Mouse (Mus musculus): ENCODE data around the gene Eloa. TPM values are rescaled to one million over a fixed set of nuclear protein-coding genes. Genes with fewer than 3 reads are reported as not detected.
"Not testable (repeated sequence)": the region's sequence is repeated elsewhere in the genome, so short reads cannot be mapped to it uniquely, and the experiment has no call there.

The Eloa gene
- polyA plus RNA-seq, 1 experiment: 1.5 TPM

DNA sequence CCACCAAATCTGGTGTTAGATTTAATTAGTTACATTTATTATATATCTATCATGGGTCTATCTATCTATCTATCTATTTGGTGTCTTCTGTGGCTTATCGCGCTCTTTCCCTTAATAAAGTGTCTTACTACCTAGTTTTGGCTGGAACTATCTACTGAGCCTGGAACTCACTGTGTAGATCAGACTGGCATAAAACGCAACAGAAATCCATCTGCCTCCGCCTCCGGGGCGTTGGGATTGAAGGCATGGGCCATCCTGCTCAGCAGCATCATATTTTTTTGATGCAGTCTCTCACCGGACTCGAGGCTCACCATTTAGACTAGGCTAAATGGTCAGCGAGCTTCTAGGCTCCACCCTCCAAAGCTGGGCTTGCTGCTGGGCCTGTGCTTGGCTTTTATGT lies 33.8 kb downstream of the Eloa start:
- H3K4me3 ChIP-seq (replicated peaks): peak overlapping the region; percentile 100
- H3K4me1 ChIP-seq (ENCODE audit: control insufficient read depth): peaks cover 54% of the 10 kb centered on the region
- peaks cover 36% of the 10 kb centered on the region for H3K36me3 ChIP-seq (ENCODE audit: control insufficient read depth)
- no peak for TF ChIP-seq GATA1 (IDR thresholded peaks at IDR 0.05; ENCODE audit: low read length)
- no peak for TF ChIP-seq TAL1 (IDR thresholded peaks at IDR 0.05; ENCODE audit: low read length)
- peaks cover 5% of the 10 kb centered on the region for H3K9me3 ChIP-seq (ENCODE audit: control insufficient read depth, low read length)
- H3K27me3 ChIP-seq (ENCODE audit: control insufficient read depth): no peaks in the 10 kb centered on the region

- peaks cover 42% of the 10 kb centered on the region for H3K36me3 ChIP-seq (ENCODE audit: control insufficient read depth)
- TF ChIP-seq GATA1 (IDR thresholded peaks at IDR 0.05; ENCODE audit: low read length): no peak
- no peak for TF ChIP-seq TAL1 (IDR thresholded peaks at IDR 0.05; ENCODE audit: low read length)
- H3K4me3 ChIP-seq (replicated peaks): peak within 1 kb of the TSS; percentile 100
- H3K27me3 ChIP-seq (ENCODE audit: control insufficient read depth): no peaks in the 10 kb centered on the region
- peaks cover 5% of the 10 kb centered on the region for H3K9me3 ChIP-seq (ENCODE audit: control insufficient read depth, low read length)
- peaks cover 55% of the 10 kb centered on the region for H3K4me1 ChIP-seq (ENCODE audit: control insufficient read depth)
Measured at GRCm38 (mm10) chr4:135986943-135987710, 34.4 kb downstream of the Eloa start, which contains the start of gene Pithd1. Gene Pithd1 (minus strand): TSS chr4:135987264.

- H3K4me1 ChIP-seq (ENCODE audit: control insufficient read depth): peaks cover 58% of the 10 kb centered on the region
- H3K9me3 ChIP-seq (ENCODE audit: control insufficient read depth, low read length): peaks cover under 1% of the 10 kb centered on the region; the same call in 1 of the 2 replicates
- no peaks in the 10 kb centered on the region for H3K27me3 ChIP-seq (ENCODE audit: control insufficient read depth)
- H3K4me3 ChIP-seq (replicated peaks): peak overlapping the region; percentile 100
- no peak for TF ChIP-seq TAL1 (IDR thresholded peaks at IDR 0.05; ENCODE audit: low read length)
- TF ChIP-seq GATA1 (IDR thresholded peaks at IDR 0.05; ENCODE audit: low read length): no peak
- peaks cover 49% of the 10 kb centered on the region for H3K36me3 ChIP-seq (ENCODE audit: control insufficient read depth)
Measured at GRCm38 (mm10) chr4:135986301-135986942, 35.1 kb downstream of the Eloa start.

GRCm38 (mm10) chr4:135985769-135986168 lies 35.8 kb downstream of the Eloa start:
- TF ChIP-seq TAL1 (IDR thresholded peaks at IDR 0.05; ENCODE audit: low read length) (no peak), GATA1 (IDR thresholded peaks at IDR 0.05; ENCODE audit: low read length) (no peak)
- Histone ChIP-seq H3K9me3 (ENCODE audit: control insufficient read depth, low read length) (no peaks in the 10 kb centered on the region), H3K36me3 (ENCODE audit: control insufficient read depth) (peaks cover 55% of the 10 kb centered on the region), H3K27me3 (ENCODE audit: control insufficient read depth) (no peaks in the 10 kb centered on the region), H3K4me3 (replicated peaks) (peak overlapping the region; percentile 100), H3K4me1 (ENCODE audit: control insufficient read depth) (peaks cover 58% of the 10 kb centered on the region)

DNA sequence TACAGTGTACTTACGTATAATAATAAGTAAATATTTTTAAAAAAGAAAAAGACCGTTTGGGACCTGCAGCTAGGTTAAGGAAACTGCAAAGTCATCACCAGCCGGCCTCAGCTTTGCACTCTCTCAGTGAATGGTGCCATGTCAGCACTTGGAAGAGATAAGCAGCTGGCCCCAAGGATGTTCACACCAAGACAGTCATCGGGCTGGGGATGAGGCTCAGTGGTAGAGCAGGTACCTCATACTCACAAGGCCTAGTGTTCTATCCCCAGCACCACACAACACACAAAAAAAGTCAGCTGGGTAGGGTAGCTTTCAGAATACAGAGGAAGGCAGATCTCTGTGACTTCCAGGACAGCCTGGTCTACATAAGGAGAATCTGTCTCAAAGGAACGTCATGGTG lies 36.4 kb downstream of the Eloa start:
- peaks cover 61% of the 10 kb centered on the region for H3K36me3 ChIP-seq (ENCODE audit: control insufficient read depth)
- H3K4me1 ChIP-seq (ENCODE audit: control insufficient read depth): peaks cover 55% of the 10 kb centered on the region
- no peaks in the 10 kb centered on the region for H3K9me3 ChIP-seq (ENCODE audit: control insufficient read depth, low read length)
- H3K4me3 ChIP-seq (replicated peaks): peak overlapping the region; percentile 100
- TF ChIP-seq GATA1 (IDR thresholded peaks at IDR 0.05; ENCODE audit: low read length) (peak; percentile 89), TAL1 (IDR thresholded peaks at IDR 0.05; ENCODE audit: low read length) (peak; percentile 70)
- no peaks in the 10 kb centered on the region for H3K27me3 ChIP-seq (ENCODE audit: control insufficient read depth)

DNA sequence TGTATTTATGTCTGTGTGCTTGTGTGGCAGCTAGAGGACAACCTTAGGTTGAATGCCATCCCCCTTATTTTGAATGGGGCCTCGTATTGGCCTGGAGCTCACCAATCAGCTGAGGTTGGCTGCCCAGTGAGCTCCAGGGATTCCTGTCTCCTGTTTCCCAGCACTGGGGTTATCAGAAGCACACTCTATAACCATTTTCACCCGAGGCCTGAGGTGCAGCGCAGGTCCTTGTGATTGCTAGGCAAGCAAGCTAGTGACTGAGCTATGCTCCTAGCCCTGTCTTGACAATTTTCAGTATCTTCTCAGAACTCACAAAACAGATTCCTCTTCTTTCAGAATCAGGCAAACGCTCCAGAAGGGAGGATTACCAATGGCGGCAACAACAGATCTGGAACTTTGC lies 37.0 kb downstream of the Eloa start:
- Histone ChIP-seq H3K4me3 (replicated peaks) (peak overlapping the region; percentile 100), H3K27me3 (ENCODE audit: control insufficient read depth) (no peaks in the 10 kb centered on the region), H3K4me1 (ENCODE audit: control insufficient read depth) (peaks cover 53% of the 10 kb centered on the region), H3K36me3 (ENCODE audit: control insufficient read depth) (peaks cover 64% of the 10 kb centered on the region), H3K9me3 (ENCODE audit: control insufficient read depth, low read length) (no peaks in the 10 kb centered on the region)
- TF ChIP-seq TAL1 (IDR thresholded peaks at IDR 0.05; ENCODE audit: low read length) (no peak), GATA1 (IDR thresholded peaks at IDR 0.05; ENCODE audit: low read length) (no peak)

DNA sequence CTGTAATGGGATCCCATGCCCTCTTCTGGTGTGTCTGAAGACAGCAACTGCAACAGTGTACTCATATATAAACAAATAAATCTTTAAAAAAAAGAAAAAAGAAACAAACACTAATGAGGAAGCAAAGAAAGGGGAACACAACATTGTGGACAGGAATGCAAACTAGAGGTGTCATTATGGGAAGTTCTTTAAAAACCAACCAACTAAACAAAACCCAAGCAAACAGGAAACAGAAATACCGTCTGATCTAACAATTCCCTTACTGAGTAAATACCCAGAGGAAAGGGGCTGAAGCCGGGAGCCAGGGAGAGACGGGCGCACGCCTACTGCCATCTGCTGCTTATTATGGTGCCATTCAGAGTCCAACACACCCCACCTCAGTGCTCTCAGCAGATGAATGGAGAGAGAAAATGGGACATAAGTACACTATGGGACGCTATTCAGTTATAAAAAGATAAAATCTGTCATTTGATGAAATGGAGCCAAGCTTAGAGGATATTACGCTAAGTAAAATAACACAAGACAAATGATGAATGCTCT lies 40.0 kb downstream of the Eloa start:
- no peak for TF ChIP-seq GATA1 (IDR thresholded peaks at IDR 0.05; ENCODE audit: low read length)
- no peak for TF ChIP-seq TAL1 (IDR thresholded peaks at IDR 0.05; ENCODE audit: low read length)
- peaks cover 90% of the 10 kb centered on the region for H3K36me3 ChIP-seq (ENCODE audit: control insufficient read depth)
- no peaks in the 10 kb centered on the region for H3K9me3 ChIP-seq (ENCODE audit: control insufficient read depth, low read length)
- peaks cover 43% of the 10 kb centered on the region for H3K4me1 ChIP-seq (ENCODE audit: control insufficient read depth)
- H3K27me3 ChIP-seq (ENCODE audit: control insufficient read depth): no peaks in the 10 kb centered on the region
- H3K4me3 ChIP-seq (replicated peaks): no peak overlapping the region

DNA sequence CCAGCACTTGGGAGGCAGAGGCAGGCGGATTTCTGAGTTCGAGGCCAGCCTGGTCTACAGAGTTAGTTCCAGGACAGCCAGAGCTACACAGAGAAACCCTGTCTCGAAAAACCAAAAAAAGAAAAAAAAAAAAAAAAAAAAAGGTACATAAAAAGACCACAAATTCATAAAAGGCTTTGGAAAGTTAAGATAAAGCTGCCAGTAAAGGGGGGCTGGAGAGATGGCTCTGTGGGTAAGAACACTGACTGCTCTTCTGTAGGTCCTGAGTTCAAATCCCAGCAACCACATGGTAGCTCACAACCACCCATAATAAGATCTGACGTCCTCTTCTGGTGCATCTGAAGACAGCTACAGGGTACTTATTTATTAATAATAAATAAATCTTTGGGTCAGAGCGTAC lies 41.3 kb downstream of the Eloa start:
- not testable (repeated sequence) for H3K27me3 ChIP-seq (ENCODE audit: control insufficient read depth); H3K4me3 ChIP-seq (replicated peaks); H3K9me3 ChIP-seq (ENCODE audit: control insufficient read depth, low read length)
- Histone ChIP-seq H3K36me3 (ENCODE audit: control insufficient read depth) (peaks cover 93% of the 10 kb centered on the region), H3K4me1 (ENCODE audit: control insufficient read depth) (peaks cover 32% of the 10 kb centered on the region)

GRCm38 (mm10) chr4:135976146-135976545 lies 45.4 kb downstream of the Eloa start:
- H3K9me3 ChIP-seq (ENCODE audit: control insufficient read depth, low read length): no peaks in the 10 kb centered on the region
- H3K36me3 ChIP-seq (ENCODE audit: control insufficient read depth): peaks cover 78% of the 10 kb centered on the region
- H3K27me3 ChIP-seq (ENCODE audit: control insufficient read depth): no peaks in the 10 kb centered on the region
- no peak for TF ChIP-seq TAL1 (IDR thresholded peaks at IDR 0.05; ENCODE audit: low read length)
- no peak for TF ChIP-seq GATA1 (IDR thresholded peaks at IDR 0.05; ENCODE audit: low read length)
- no peak overlapping the region for H3K4me3 ChIP-seq (replicated peaks)
- H3K4me1 ChIP-seq (ENCODE audit: control insufficient read depth): peaks cover 33% of the 10 kb centered on the region

Data from erythroblast, embryonic 14.5 days (primary cell).